Mouse (Mus musculus): Measurements from ENCODE around the gene Slc43a3. TPM values are rescaled to one million over a fixed set of nuclear protein-coding genes. Genes with fewer than 3 reads are reported as not detected.

Slc43a3 gene
- polyA plus RNA-seq, 1 experiment = 4.9 TPM

- no peak overlapping the region for H3K9ac ChIP-seq (ENCODE audit: low read depth, poor library complexity, severe bottlenecking)
- no peaks in the 10 kb centered on the region for H3K9me3 ChIP-seq (replicated peaks; ENCODE audit: control insufficient read depth, insufficient read depth, low read length, poor library complexity, severe bottlenecking)
- H3K27me3 ChIP-seq (ENCODE audit: control insufficient read depth, insufficient read depth, low read length, poor library complexity, severe bottlenecking) = no peaks in the 10 kb centered on the region
- H3K4me1 ChIP-seq (ENCODE audit: control insufficient read depth, insufficient read depth, low read length) = no peaks in the 10 kb centered on the region
- no peak overlapping the region for H3K27ac ChIP-seq (ENCODE audit: insufficient read depth, low read length)
- no peak for TF ChIP-seq EP300 (IDR thresholded peaks at IDR 0.05; ENCODE audit: insufficient read depth, low read depth, low read length)
- no peak for TF ChIP-seq POLR2A (IDR thresholded peaks at IDR 0.05; ENCODE audit: insufficient read depth, low read length)
- no peak for TF ChIP-seq CTCF (IDR thresholded peaks at IDR 0.05; ENCODE audit: low read depth, low read length)
- no peak overlapping the region for H3K4me3 ChIP-seq (ENCODE audit: low read depth, low read length)
- H3K36me3 ChIP-seq (ENCODE audit: control insufficient read depth, insufficient read depth, low read length, poor library complexity, severe bottlenecking) = no peaks in the 10 kb centered on the region
Measured at GRCm38 (mm10) chr2:84961901-84962300, 25.5 kb downstream of the Slc43a3 start.

- H3K27me3 ChIP-seq (ENCODE audit: control insufficient read depth, insufficient read depth, low read length, poor library complexity, severe bottlenecking) = no peaks in the 10 kb centered on the region
- no peaks in the 10 kb centered on the region for H3K36me3 ChIP-seq (ENCODE audit: control insufficient read depth, insufficient read depth, low read length, poor library complexity, severe bottlenecking)
- no peaks in the 10 kb centered on the region for H3K9me3 ChIP-seq (replicated peaks; ENCODE audit: control insufficient read depth, insufficient read depth, low read length, poor library complexity, severe bottlenecking)
- no peak for TF ChIP-seq EP300 (IDR thresholded peaks at IDR 0.05; ENCODE audit: insufficient read depth, low read depth, low read length)
- no peak for TF ChIP-seq CTCF (IDR thresholded peaks at IDR 0.05; ENCODE audit: low read depth, low read length)
- no peak for TF ChIP-seq POLR2A (IDR thresholded peaks at IDR 0.05; ENCODE audit: insufficient read depth, low read length)
- H3K9ac ChIP-seq (ENCODE audit: low read depth, poor library complexity, severe bottlenecking) = no peak overlapping the region
- H3K4me1 ChIP-seq (ENCODE audit: control insufficient read depth, insufficient read depth, low read length) = no peaks in the 10 kb centered on the region
- H3K27ac ChIP-seq (ENCODE audit: insufficient read depth, low read length) = no peak overlapping the region
- no peak overlapping the region for H3K4me3 ChIP-seq (ENCODE audit: low read depth, low read length)
Measured at GRCm38 (mm10) chr2:84962906-84963507, 26.6 kb downstream of the Slc43a3 start.

GRCm38 (mm10) chr2:84964111-84964801 is 27.9 kb downstream of the Slc43a3 start:
- H3K4me1 ChIP-seq (ENCODE audit: control insufficient read depth, insufficient read depth, low read length) = no peaks in the 10 kb centered on the region
- no peaks in the 10 kb centered on the region for H3K36me3 ChIP-seq (ENCODE audit: control insufficient read depth, insufficient read depth, low read length, poor library complexity, severe bottlenecking)
- H3K4me3 ChIP-seq (ENCODE audit: low read depth, low read length) = no peak overlapping the region
- TF ChIP-seq POLR2A (IDR thresholded peaks at IDR 0.05; ENCODE audit: insufficient read depth, low read length) (no peak), EP300 (IDR thresholded peaks at IDR 0.05; ENCODE audit: insufficient read depth, low read depth, low read length) (no peak), CTCF (IDR thresholded peaks at IDR 0.05; ENCODE audit: low read depth, low read length) (no peak)
- H3K27ac ChIP-seq (ENCODE audit: insufficient read depth, low read length) = no peak overlapping the region
- no peaks in the 10 kb centered on the region for H3K27me3 ChIP-seq (ENCODE audit: control insufficient read depth, insufficient read depth, low read length, poor library complexity, severe bottlenecking)
- no peak overlapping the region for H3K9ac ChIP-seq (ENCODE audit: low read depth, poor library complexity, severe bottlenecking)
- H3K9me3 ChIP-seq (replicated peaks; ENCODE audit: control insufficient read depth, insufficient read depth, low read length, poor library complexity, severe bottlenecking) = no peaks in the 10 kb centered on the region

- no peaks in the 10 kb centered on the region for H3K9me3 ChIP-seq (replicated peaks; ENCODE audit: control insufficient read depth, insufficient read depth, low read length, poor library complexity, severe bottlenecking)
- no peak overlapping the region for H3K4me3 ChIP-seq (ENCODE audit: low read depth, low read length)
- H3K27me3 ChIP-seq (ENCODE audit: control insufficient read depth, insufficient read depth, low read length, poor library complexity, severe bottlenecking) = no peaks in the 10 kb centered on the region
- TF ChIP-seq CTCF (IDR thresholded peaks at IDR 0.05; ENCODE audit: low read depth, low read length) = no peak
- TF ChIP-seq POLR2A (IDR thresholded peaks at IDR 0.05; ENCODE audit: insufficient read depth, low read length) = no peak
- TF ChIP-seq EP300 (IDR thresholded peaks at IDR 0.05; ENCODE audit: insufficient read depth, low read depth, low read length) = no peak
- H3K27ac ChIP-seq (ENCODE audit: insufficient read depth, low read length) = no peak overlapping the region
- no peaks in the 10 kb centered on the region for H3K4me1 ChIP-seq (ENCODE audit: control insufficient read depth, insufficient read depth, low read length)
- no peak overlapping the region for H3K9ac ChIP-seq (ENCODE audit: low read depth, poor library complexity, severe bottlenecking)
- no peaks in the 10 kb centered on the region for H3K36me3 ChIP-seq (ENCODE audit: control insufficient read depth, insufficient read depth, low read length, poor library complexity, severe bottlenecking)
Measured at GRCm38 (mm10) chr2:84967318-84967991, 31.1 kb downstream of the Slc43a3 start.

GRCm38 (mm10) chr2:84975580-84975979 is 39.2 kb downstream of the Slc43a3 start:
- H3K9ac ChIP-seq (ENCODE audit: low read depth, poor library complexity, severe bottlenecking) = no peak overlapping the region
- H3K4me1 ChIP-seq (ENCODE audit: control insufficient read depth, insufficient read depth, low read length) = no peaks in the 10 kb centered on the region
- H3K27me3 ChIP-seq (ENCODE audit: control insufficient read depth, insufficient read depth, low read length, poor library complexity, severe bottlenecking) = no peaks in the 10 kb centered on the region
- TF ChIP-seq CTCF (IDR thresholded peaks at IDR 0.05; ENCODE audit: low read depth, low read length) (no peak), POLR2A (IDR thresholded peaks at IDR 0.05; ENCODE audit: insufficient read depth, low read length) (no peak), EP300 (IDR thresholded peaks at IDR 0.05; ENCODE audit: insufficient read depth, low read depth, low read length) (no peak)
- no peak overlapping the region for H3K27ac ChIP-seq (ENCODE audit: insufficient read depth, low read length)
- H3K4me3 ChIP-seq (ENCODE audit: low read depth, low read length) = no peak overlapping the region
- H3K9me3 ChIP-seq (replicated peaks; ENCODE audit: control insufficient read depth, insufficient read depth, low read length, poor library complexity, severe bottlenecking) = no peaks in the 10 kb centered on the region
- H3K36me3 ChIP-seq (ENCODE audit: control insufficient read depth, insufficient read depth, low read length, poor library complexity, severe bottlenecking) = no peaks in the 10 kb centered on the region

GRCm38 (mm10) chr2:84980188-84980587 is 43.8 kb downstream of the Slc43a3 start, which contains the start of gene Prg2:
Gene Prg2 (plus strand): TSS chr2:84980461.
- TF ChIP-seq EP300 (IDR thresholded peaks at IDR 0.05; ENCODE audit: insufficient read depth, low read depth, low read length) (no peak), POLR2A (IDR thresholded peaks at IDR 0.05; ENCODE audit: insufficient read depth, low read length) (no peak), CTCF (IDR thresholded peaks at IDR 0.05; ENCODE audit: low read depth, low read length) (no peak)
- no peaks in the 10 kb centered on the region for H3K27me3 ChIP-seq (ENCODE audit: control insufficient read depth, insufficient read depth, low read length, poor library complexity, severe bottlenecking)
- no peaks in the 10 kb centered on the region for H3K9me3 ChIP-seq (replicated peaks; ENCODE audit: control insufficient read depth, insufficient read depth, low read length, poor library complexity, severe bottlenecking)
- H3K36me3 ChIP-seq (ENCODE audit: control insufficient read depth, insufficient read depth, low read length, poor library complexity, severe bottlenecking) = no peaks in the 10 kb centered on the region
- H3K9ac ChIP-seq (ENCODE audit: low read depth, poor library complexity, severe bottlenecking) = no peak within 1 kb of the TSS
- no peak within 1 kb of the TSS for H3K4me3 ChIP-seq (ENCODE audit: low read depth, low read length)
- H3K27ac ChIP-seq (ENCODE audit: insufficient read depth, low read length) = no peak within 1 kb of the TSS
- H3K4me1 ChIP-seq (ENCODE audit: control insufficient read depth, insufficient read depth, low read length) = no peaks in the 10 kb centered on the region
